Mouse (Mus musculus): ENCODE measurements around the gene Wdr66. TPM values are rescaled to one million over a fixed set of nuclear protein-coding genes. Genes with fewer than 3 reads are reported as not detected.
A peak's percentile ranks its signal among the peaks of the same experiment; 100 is the strongest.
"Not testable (repeated sequence)": the region's sequence is repeated elsewhere in the genome, so short reads cannot be mapped to it uniquely, and the experiment has no call there.

Gene Wdr66
- 1 to 10 TPM; 4.6 to 6.0 TPM for total RNA-seq (2021)
- long read RNA-seq, partial matches to known transcripts = 1 of 1 reads
- long read RNA-seq, other reads (novel, unspliced or antisense) = 0 of 1 reads

DNA sequence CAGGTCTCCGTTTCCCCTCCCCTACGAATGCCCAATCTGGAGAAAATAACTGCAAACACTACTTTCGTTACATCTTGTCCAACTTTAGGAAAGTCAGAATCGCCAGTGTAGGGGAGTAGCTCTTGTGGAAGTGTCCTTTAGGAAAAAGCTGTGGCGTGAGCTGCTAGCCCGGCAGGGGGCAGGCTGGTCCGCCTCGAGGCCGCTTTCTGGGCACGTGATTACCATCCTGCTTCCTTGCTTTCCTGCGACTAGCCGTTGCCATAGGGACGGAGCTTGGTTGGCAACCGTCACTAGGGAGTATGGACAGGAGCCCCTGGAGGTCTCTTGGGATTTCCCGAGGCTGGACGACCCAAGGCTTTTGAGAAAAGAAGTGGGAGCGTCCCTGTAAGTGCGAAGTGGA is at the start of gene Wdr66:
Gene Wdr66 (plus strand): TSS at position 269 of the 400 bp plus-strand sequence.
- DNase-seq (ENCODE audit: low spot score in 2 of 2) = peak; percentile 88 to 93

DNA sequence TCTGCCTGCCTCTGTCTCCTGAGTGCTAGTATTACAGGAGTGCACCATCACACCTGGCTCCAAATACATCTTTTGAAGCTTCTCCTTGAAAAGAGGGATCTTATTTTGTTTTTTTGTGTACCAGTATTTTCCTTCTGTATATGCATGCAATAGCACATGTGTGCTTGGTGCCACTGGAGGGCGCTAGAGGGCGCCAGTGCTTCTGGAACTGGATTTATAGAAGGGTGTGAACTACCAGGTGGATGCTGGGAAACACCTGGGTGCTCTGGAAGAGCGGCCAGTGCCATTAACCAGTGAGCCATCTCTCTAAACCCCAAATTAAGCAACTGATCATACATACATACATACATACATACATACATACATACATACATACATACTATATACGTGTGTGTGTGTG is 49.1 kb upstream of the Wdr66 start:
- DNase-seq (ENCODE audit: low spot score in 2 of 2) = not testable (repeated sequence)

- DNase-seq (ENCODE audit: low spot score in 2 of 2) = not testable (repeated sequence)
Measured at GRCm38 (mm10) chr5:123203591-123203990, 48.3 kb upstream of the Wdr66 start.

DNA sequence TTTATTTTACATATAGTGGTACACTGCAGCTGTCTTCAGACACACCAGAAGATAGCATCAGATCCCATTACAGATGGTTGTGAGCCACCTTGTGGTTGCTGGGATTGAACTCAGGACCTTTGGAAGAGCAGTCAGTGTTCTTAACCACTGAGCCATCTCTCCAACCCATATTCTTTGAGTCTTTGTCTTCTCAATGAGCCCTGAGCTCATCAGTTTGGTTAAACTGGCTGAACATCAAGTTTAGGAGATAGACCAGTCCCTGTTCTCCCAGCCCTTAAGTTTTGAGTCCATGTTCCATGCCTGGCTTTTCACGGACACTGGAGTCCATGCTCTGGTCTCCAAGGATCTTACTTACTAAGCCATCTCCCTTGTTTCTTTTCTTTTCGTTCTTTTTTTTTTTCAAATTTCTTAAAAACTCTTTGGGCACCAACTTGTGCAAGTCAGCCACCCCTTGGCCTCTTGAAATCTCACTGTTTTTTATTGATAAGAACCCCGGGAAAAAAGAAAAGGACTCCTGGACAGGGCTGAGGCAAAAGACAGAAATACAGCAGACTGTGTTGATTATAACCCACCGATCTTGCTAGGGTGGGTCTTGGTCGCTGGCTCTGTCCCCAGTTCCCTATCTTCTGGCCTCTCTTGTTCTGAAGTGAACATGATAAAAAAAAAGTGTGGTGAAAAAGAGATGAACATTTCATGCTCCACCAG is 29.4 kb upstream of the Wdr66 start:
- not testable (repeated sequence) for DNase-seq (ENCODE audit: low spot score in 2 of 2)

- DNase-seq (ENCODE audit: low spot score in 2 of 2) = no peak
Measured at GRCm38 (mm10) chr5:123223051-123223410, 28.9 kb upstream of the Wdr66 start.

DNA sequence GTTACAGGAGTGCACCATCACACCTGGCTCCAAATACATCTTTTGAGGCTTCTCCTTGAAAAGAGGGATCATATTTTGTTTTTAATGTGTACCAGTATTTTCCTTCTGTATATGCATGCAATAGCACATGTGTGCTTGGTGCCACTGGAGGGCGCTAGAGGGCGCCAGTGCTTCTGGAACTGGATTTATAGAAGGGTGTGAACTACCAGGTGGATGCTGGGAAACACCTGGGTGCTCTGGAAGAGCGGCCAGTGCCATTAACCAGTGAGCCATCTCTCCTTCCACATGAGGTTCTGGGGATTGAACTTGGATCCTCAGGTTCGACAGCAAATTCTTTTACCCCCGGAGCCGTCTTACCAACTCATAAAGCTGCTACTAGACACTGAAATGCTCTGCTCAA is 28.0 kb upstream of the Wdr66 start:
- DNase-seq (ENCODE audit: low spot score in 2 of 2) = not testable (repeated sequence)

- no peak for DNase-seq (ENCODE audit: low spot score in 2 of 2)
Measured at GRCm38 (mm10) chr5:123226851-123227250, 25.1 kb upstream of the Wdr66 start.

DNA sequence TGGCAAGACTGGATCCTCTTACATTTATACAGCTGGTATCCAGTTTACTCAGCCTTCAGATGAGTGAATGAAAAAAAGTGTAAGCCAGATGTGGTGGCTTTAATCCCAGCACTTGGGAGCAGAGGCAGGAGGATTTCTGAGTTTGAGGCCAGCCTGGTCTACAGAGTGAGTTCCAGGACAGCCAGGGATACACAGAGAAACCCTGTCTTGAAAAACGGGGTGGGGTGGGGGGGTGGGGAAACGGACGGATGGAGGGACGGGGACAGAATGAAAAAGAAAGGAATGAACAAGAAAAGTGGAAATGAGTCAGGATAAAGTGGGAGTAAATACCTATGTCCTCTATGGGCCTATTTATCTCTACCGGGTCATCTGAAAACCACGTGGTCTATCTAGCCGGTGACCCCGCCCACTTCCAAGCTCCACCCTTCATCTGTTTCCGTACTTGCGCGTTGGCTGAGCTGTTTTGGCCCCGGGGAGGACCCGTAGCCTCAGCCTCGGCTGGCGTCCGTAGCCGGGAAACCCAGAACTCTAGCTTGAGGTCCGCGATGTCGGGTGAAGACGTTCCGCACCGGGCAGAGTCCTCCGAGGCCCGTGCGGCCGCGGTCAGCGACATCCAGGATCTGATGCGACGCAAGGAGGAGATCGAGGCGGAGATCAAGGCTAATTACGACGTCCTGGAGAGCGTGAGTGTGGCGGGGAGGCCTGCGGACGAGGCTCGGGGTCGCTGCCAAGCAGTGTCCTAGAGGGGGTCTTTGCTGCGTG is 24.0 kb upstream of the Wdr66 start:
- peak; percentile 93 to 98 for DNase-seq (ENCODE audit: low spot score in 2 of 2)

- no peak for DNase-seq (ENCODE audit: low spot score in 2 of 2)
Measured at GRCm38 (mm10) chr5:123228524-123228922, 23.4 kb upstream of the Wdr66 start.

- DNase-seq (ENCODE audit: low spot score in 2 of 2) = no peak
Measured at GRCm38 (mm10) chr5:123229296-123229695, 22.6 kb upstream of the Wdr66 start.

DNA sequence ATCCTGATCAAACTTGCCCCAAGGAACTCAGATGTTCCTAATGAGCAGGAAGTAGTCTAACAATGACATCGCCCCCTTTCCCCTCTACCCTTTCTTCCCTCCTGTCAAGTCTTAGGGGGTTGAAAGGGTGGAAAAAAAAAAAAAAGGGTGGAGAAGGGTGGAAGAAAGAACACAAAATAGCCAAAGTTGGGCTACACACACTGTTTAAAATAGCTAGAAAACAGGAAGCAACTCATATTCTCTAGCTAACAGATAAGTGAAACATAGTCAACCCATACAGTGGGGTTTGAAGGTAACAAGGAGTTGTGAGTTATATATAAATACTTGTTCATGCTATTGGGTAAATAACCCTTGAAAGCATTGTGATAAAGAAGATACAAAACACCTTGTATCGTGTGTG is 19.7 kb upstream of the Wdr66 start:
- DNase-seq (ENCODE audit: low spot score in 2 of 2) = no peak

DNA sequence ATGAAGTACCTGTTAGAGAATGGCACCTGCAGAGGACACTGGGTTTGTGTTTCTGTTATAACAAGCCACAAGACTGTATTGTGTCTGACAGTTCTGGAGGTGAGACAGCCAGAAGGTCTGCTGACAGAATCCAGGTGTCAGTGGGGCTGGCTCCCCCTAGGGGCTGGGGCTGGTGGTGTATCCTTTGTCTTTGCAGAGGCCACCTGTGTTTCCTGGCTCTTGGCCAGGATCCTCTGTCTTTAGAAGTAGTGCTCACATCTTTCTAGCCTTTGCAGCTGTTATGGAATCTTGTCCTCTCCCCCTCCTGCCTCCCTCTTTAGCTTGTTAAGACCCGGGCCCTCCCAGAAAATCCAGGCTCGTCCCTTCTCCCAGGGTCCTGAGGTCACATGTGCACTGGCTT is 16.2 kb upstream of the Wdr66 start:
- DNase-seq (ENCODE audit: low spot score in 2 of 2) = no peak

DNA sequence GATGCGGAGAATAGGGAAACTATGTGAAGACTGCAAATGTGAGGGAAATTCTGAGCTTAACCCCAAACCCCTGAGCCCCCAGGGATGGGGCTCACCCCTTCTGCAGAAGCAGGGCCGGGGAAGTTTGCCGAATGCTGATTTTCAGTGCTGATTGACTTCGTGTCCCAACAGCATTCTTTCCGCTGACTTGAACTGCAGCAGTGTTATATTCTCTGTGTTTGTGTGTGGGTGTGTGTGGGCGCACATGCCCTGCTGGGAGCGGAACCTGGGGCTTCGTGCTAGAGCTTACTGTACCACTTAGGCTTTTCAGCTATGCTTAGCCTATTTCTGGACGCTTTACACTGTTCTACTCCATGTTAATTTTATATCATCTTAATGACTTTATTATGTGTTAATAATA is 15.5 kb upstream of the Wdr66 start:
- DNase-seq (ENCODE audit: low spot score in 2 of 2) = peak; percentile 28 to 83

DNA sequence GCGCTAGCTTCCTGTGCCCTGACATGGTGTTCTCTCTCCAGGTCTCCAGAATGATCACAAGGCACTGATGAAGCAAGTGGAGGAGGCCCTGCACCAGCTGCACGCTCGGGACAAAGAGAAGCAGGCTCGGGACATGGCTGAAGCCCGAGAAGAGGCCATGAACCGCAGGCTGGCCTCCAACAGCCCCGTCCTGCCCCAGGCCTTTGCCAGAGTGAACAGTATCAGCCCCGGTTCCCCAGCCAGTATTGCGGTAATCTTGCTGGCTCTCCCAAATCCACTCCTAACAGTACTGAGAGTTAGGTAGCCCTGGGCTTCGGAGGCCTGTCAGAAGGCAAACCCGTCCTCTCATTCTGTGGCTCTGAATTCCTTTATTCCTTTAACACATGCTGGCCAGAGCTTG is 12.4 kb upstream of the Wdr66 start:
- DNase-seq (ENCODE audit: low spot score in 2 of 2) = no peak

DNA sequence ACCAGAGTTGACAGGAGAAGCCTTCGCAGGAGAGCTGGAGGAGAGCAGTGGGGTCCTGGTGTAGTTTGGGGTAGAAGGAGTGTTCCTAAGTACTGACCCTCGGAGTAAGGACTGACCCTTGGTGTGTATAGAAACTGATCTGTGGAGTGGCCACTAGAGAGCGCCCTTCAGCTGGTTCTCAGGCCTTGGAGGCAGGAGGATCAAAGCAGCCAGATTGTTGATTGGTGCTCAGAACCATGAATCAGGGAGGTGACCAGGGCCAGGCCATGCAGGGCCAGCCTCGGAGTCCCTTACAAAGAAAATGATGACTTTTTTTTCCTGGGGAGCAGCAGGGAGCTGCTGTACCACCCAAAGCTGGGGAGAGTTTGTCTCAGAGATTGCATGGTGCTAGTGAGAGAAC is 6.4 kb upstream of the Wdr66 start:
- DNase-seq (ENCODE audit: low spot score in 2 of 2) = peak in 1 of 2 experiments; percentile 54

- DNase-seq (ENCODE audit: low spot score in 2 of 2) = no peak
Measured at GRCm38 (mm10) chr5:123251390-123251789, 512 bp upstream of the Wdr66 start.

DNA sequence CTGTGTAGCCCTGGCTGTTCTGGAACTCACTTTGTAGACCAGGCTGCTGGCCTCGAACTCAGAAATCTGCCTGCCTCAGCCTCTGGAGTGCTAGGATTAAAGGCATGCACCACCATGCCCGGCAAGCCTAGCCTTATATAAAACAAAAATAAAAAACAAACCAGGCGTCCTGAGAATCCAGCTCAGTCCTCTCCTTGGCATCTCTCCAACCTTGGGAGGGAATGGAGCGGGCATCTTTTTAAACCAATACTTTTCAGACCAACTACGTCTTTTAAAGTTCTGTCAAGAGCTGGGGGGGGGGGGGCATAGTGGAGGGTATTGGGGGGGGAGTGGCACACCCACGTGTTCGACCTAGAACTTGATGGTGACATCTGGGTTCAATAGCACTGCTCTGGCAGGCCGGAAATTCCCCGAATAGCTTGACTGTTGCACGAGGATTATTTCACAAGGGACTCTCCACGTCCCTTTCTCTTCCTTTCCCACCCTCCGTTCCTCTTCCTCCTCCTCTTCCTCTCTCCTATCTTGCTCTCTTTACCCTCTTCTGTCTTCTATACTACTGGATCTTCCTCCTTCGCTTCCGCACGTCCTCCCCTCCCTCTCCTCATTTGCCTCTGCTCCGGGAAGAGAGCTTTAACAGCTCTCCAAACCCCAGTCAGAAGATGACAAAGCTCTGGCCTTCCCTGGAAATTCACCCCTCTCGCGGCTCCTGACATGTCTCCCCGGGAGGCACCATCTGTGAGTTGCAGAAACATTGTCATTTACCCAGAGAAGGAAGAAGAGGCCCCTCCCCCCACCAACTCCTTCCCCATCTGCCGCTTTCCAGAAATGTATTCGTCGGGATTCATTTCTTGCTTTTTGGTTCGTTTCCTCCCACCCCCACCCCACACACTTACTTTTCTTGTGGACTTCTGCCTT is 5.2 kb downstream of the Wdr66 start:
- DNase-seq (ENCODE audit: low spot score in 2 of 2) = peak; percentile 60 to 83

GRCm38 (mm10) chr5:123258990-123259389 is 7.1 kb downstream of the Wdr66 start:
- peak in 1 of 2 experiments; percentile 41 for DNase-seq (ENCODE audit: low spot score in 2 of 2)

DNA sequence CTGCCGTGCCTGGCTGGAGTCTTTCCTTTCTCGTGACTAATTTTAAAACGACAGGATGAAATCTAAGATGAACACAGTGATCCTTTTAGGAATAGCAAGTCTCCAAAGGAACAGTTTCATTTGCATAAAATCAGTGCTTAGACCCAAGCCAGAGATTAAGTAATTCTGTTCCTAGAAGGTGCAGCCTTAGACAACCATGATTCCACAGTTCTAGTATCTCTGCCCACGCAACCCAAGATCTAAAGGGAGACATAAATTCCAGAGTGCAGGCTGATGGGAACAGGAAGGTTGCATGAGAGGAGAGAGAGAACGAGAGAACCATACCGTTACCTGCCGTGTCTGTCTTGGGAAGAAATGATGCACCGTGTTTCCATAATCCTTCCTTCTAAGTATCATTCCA is 8.8 kb downstream of the Wdr66 start:
- no peak for DNase-seq (ENCODE audit: low spot score in 2 of 2)

DNA sequence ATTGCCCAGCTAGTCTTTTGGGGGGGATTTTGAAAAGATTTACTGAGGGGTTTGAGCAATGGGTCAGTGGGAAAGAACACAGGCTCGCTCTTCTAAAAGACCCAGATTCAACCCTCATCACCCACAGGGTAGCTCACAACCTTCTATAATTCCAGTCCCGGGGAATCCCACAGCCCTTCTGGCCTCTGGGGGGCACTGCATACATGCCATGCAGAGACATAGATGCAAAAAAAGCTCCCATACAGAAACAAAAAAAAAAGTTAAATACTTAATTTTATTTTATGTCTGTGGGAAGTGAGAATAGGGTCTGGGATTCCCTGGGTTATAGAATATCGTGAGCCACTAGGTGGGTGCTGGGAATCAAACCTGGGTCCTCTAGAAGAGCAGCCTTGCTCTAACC is 15.0 kb downstream of the Wdr66 start:
- no peak for DNase-seq (ENCODE audit: low spot score in 2 of 2)
